Mouse (Mus musculus) embryonic fibroblast, embryonic 13.5 days (primary cell): ENCODE measurements at regions not wholly inside any gene's neighbourhood (a gene's known extent, or its start where the extent isn't known, plus 50 kb on each side); places are given as distances from the start of the nearest gene placed in this dataset.

Experiments
- CTCF ChIP-seq: IDR thresholded peaks from 2 replicates; pipeline ENCODE4 v1.5.1; 2011; ENCODE audit warnings: mild to moderate bottlenecking, control low read depth, low read length, moderate library complexity, borderline replicate concordance; ENCODE audit not compliant: insufficient read depth
- POLR2A ChIP-seq: IDR thresholded peaks from 2 replicates; pipeline ENCODE4 v1.6.1; 2011; ENCODE audit warnings: low read depth, mild to moderate bottlenecking, control low read depth, low read length, moderate library complexity

DNA sequence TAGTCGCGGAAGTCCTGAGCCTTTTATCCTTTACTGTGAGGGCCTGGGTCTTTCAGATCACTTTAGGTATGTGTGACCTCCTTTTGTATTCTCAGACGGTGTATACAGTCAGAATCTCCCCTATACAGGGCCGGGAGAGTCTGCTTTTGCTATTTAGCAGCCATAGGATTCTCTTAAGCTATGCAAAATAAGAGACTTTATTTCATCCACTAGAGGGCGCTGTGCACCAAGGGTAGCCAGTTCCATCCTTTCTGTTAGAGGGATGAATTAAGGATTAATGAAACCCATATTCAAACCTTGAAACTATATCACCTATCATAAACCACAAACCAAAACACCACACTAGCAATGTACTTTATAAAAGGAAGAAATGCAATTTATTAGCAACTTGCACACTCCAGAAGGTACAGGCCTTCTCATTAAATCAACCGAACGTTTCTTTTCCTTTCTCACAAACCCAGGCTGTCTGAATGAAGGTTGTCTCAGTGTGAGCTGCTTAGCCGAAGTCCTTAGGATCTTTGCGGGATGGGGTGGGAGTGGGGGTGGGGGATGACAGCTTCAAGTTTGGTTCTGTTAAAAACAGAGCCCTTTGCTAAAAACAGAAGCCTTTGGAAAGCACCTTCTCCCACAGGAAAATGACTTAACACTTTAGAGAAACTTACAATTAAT is 116.8 kb upstream of the Tmpo start:
- TF ChIP-seq CTCF (no peak), POLR2A (no peak)
